Mouse (Mus musculus) liver, embryonic 11.5 days (tissue): ENCODE measurements at regions not wholly inside any gene's neighbourhood (a gene's known extent, or its start where the extent isn't known, plus 50 kb on each side); places are given as distances from the start of the nearest gene placed in this dataset.
A peak's percentile ranks its signal among the peaks of the same experiment; 100 is the strongest.

Experiments
- ATAC-seq: fragments of 200-750 bp; cut with Nextera tagmentation; replicated peaks from 2 replicates; pipeline ENCODE4 v1.8.0; 2017; ENCODE audit warnings: moderate number of reproducible peaks, mild to moderate bottlenecking, moderate TSS enrichment, moderate library complexity; ENCODE audit not compliant: low FRiP score
- DNase-seq: peaks from one replicate; pipeline ENCODE4 v3.0.0-alpha.2; 2017; ENCODE audit warnings: low spot score
- H3K27ac ChIP-seq: fragments of 300-500 bp; sonication (generic); 2 replicates; pipeline ENCODE4 v1.5.1; 2014; ENCODE audit warnings: mild to moderate bottlenecking, low read depth, low read length, control low read depth
- H3K27me3 ChIP-seq: fragments of 300-500 bp; sonication (generic); replicated peaks from 2 replicates; pipeline ENCODE4 v1.6.1; 2014; ENCODE audit warnings: low read length, mixed read lengths; ENCODE audit not compliant: control insufficient read depth, insufficient read depth
- H3K36me3 ChIP-seq: fragments of 300-500 bp; sonication (generic); 2 replicates; pipeline ENCODE4 v1.6.1; 2014; ENCODE audit warnings: mild to moderate bottlenecking, low read length, moderate library complexity, mixed read lengths; ENCODE audit not compliant: control insufficient read depth, insufficient read depth
- H3K4me1 ChIP-seq: fragments of 300-500 bp; sonication (generic); replicated peaks from 2 replicates; pipeline ENCODE4 v1.6.1; 2014; ENCODE audit warnings: low read length, mixed read lengths; ENCODE audit not compliant: control insufficient read depth, insufficient read depth
- H3K4me2 ChIP-seq: fragments of 300-500 bp; sonication (generic); 2 replicates; pipeline ENCODE4 v1.6.1; 2014; ENCODE audit warnings: mild to moderate bottlenecking, control low read depth, moderate library complexity
- H3K4me3 ChIP-seq: fragments of 300-500 bp; sonication (generic); 2 replicates; pipeline ENCODE4 v1.5.1; 2014; ENCODE audit warnings: low read depth, low read length, control low read depth
- H3K9ac ChIP-seq: fragments of 300-500 bp; sonication (generic); 2 replicates; pipeline ENCODE4 v1.6.1; 2014; ENCODE audit warnings: low read depth, low read length, control low read depth
- H3K9me3 ChIP-seq: fragments of 300-500 bp; sonication (generic); 2 replicates; pipeline ENCODE4 v1.6.1; 2016; ENCODE audit warnings: low read length, inconsistent platforms, mixed read lengths; ENCODE audit not compliant: control insufficient read depth
- WGBS: fragments of 180-500 bp; shearing (Covaris S2); extraction: QIAGEN DNeasy Blood & Tissue Kit; methylation state at CpG from one replicate; pipeline ENCODE4 v1.1.7; 2014; 5-methylcytosine and 5-hydroxymethylcytosine counted together

DNA sequence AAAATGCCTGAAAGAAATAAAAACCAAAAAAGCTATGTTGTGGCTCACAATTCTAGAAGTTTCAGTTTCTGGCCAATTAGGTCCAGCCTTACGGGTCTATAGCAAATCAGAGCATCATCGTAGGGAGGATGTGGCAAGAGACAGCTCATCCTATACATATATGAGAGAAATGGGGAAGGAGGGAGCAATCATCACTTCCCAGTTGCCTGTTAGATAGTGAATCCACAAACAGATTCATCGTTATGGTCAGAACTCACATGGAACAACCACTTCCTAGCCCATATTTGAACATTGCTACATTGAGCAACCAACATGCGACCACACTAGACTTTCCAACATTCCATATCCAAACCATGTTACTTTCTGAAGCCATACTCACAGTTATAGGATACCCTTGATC lies 255.9 kb upstream of the Cpeb2 start:
- Histone ChIP-seq H3K9me3 (no peaks in the 10 kb centered on the region), H3K9ac (no peak overlapping the region), H3K36me3 (no peaks in the 10 kb centered on the region), H3K4me3 (no peak overlapping the region), H3K27ac (no peak overlapping the region), H3K27me3 (no peaks in the 10 kb centered on the region), H3K4me1 (no peaks in the 10 kb centered on the region), H3K4me2 (no peak overlapping the region)
- 76% methylated on average over 4 of the region's 4 CpGs for WGBS
- no peak for ATAC-seq
- DNase-seq, result no peak

DNA sequence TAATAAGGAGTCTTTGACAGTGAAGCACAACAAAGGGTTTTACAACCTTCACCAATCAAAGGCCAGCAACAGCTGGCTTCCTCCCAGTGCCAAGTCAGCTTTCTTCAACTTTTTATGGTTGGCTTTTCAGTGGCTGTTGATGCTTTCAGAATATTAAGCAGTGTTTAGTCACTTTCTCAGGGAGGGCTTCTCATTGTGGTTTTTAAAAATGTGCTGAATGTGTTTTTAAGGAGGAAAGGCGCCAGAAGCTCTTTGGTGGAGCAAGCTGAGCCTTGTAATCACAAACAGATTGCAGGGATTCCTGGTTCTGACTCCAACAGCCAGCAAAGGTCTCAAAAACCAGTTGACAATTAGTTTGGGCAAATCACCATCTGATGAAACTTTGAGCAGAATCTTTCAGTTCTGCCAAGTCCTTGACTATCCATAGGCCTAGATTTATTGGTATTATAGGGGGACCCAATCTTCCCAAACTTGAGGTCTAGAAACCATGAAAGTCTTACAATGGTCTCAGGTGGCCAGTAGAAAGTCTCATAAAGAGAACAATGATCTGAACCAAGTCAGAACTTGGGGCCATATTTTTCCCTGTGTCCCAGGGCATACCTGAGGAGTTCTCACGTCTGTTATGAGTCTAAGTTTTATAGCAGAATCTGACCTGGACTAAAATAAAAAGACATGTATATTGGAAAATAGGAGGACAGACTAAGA lies 251.9 kb upstream of the Cpeb2 start:
- Histone ChIP-seq H3K27ac (no peak overlapping the region), H3K4me2 (no peak overlapping the region), H3K9ac (no peak overlapping the region), H3K27me3 (no peaks in the 10 kb centered on the region), H3K9me3 (no peaks in the 10 kb centered on the region), H3K4me1 (no peaks in the 10 kb centered on the region), H3K4me3 (no peak overlapping the region), H3K36me3 (no peaks in the 10 kb centered on the region)
- ATAC-seq, result no peak
- DNase-seq, result no peak
- 78% methylated on average over 2 of the region's 2 CpGs for WGBS

DNA sequence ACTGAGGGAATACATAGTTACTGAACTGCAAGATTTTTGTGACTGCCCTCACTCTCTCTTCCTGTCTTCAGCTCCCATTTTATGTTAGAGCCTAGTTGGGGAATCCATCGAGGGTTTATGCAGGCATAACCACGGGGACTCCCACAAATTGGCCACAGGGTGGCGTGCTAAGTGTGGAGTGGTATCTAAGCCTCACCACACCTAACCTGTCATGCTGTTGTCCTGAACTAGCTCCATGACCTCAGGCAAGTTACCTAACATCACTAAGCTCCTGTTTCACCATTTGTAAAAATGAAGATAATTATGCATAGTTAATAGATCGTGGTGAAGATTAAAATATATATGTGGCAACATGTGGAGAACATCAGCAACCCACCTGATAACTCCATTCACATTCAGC lies 246.8 kb upstream of the Cpeb2 start:
- Histone ChIP-seq H3K36me3 (no peaks in the 10 kb centered on the region), H3K9ac (no peak overlapping the region), H3K9me3 (no peaks in the 10 kb centered on the region), H3K27me3 (no peaks in the 10 kb centered on the region), H3K27ac (no peak overlapping the region), H3K4me2 (no peak overlapping the region), H3K4me3 (no peak overlapping the region), H3K4me1 (no peaks in the 10 kb centered on the region)
- WGBS, result 74% methylated on average over 4 of the region's 4 CpGs
- ATAC-seq (no peak), DNase-seq (no peak)

DNA sequence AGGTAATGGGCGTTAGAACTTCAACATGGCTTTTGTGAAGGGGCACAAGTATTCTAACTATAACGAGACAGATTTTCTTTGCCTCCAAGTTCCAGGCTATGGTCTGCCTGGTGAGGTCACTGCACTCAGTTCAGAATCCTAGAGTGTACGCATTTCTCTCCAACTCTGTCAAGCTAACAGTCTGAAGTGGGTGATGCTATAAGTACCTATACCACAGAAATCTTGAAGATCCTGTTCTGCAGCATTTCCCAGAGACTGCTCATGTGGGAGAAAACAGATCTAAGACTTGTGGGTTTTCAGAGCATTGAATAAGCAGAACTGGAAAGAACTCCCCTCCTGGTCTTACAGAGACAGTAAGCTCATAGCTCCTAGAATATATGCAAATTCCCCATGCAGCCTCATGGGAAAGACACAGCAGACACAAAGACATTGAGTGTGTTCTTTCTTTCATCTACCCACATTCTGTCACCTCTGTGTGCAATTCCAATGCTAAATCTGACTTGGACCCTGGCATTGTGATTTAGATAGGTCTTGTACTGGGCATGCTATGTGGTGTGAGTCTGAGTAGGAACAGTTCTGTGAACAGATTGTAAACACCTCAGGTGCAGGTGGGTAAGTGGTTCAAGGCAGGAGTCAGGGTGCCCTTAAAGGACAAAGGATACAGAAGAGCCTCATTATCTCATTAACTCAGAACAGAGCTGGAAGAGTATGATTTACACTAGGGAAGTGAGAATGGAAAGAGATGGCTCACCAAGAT lies 245.1 kb upstream of the Cpeb2 start:
- no peak overlapping the region for H3K9ac ChIP-seq
- H3K27me3 ChIP-seq, result no peaks in the 10 kb centered on the region
- H3K4me2 ChIP-seq, result no peak overlapping the region
- H3K4me3 ChIP-seq, result no peak overlapping the region
- H3K9me3 ChIP-seq, result no peaks in the 10 kb centered on the region
- no peaks in the 10 kb centered on the region for H3K4me1 ChIP-seq
- 77% methylated on average over 3 of the region's 3 CpGs for WGBS
- H3K27ac ChIP-seq, result no peak overlapping the region
- DNase-seq, result no peak
- ATAC-seq, result no peak
- H3K36me3 ChIP-seq, result no peaks in the 10 kb centered on the region

- WGBS, result 78% methylated on average over 3 of the region's 3 CpGs
- no peak for DNase-seq
Measured at GRCm38 (mm10) chr5:42989287-42989686, 243.7 kb upstream of the Cpeb2 start.

GRCm38 (mm10) chr5:43024006-43024593 lies 208.9 kb upstream of the Cpeb2 start:
- ATAC-seq, result no peak
- H3K27ac ChIP-seq, result no peak overlapping the region
- H3K4me2 ChIP-seq, result no peak overlapping the region
- DNase-seq, result no peak
- H3K9me3 ChIP-seq, result no peaks in the 10 kb centered on the region
- no peaks in the 10 kb centered on the region for H3K36me3 ChIP-seq
- no peaks in the 10 kb centered on the region for H3K27me3 ChIP-seq
- no peak overlapping the region for H3K9ac ChIP-seq
- H3K4me3 ChIP-seq, result no peak overlapping the region
- H3K4me1 ChIP-seq, result no peaks in the 10 kb centered on the region
- 78% methylated on average over 7 of the region's 7 CpGs for WGBS

More at GRCm38 (mm10) chr5:42989287-42989686, 243.7 kb upstream of the Cpeb2 start:
- H3K4me2 ChIP-seq, result no peak overlapping the region
- H3K9me3 ChIP-seq, result no peaks in the 10 kb centered on the region
- no peaks in the 10 kb centered on the region for H3K27me3 ChIP-seq
- no peaks in the 10 kb centered on the region for H3K4me1 ChIP-seq
- no peak overlapping the region for H3K27ac ChIP-seq
- no peak overlapping the region for H3K4me3 ChIP-seq
- no peaks in the 10 kb centered on the region for H3K36me3 ChIP-seq
- ATAC-seq, result no peak
- H3K9ac ChIP-seq, result no peak overlapping the region

GRCm38 (mm10) chr5:43031285-43031684 lies 201.7 kb upstream of the Cpeb2 start:
- DNase-seq (no peak), ATAC-seq (no peak)
- Histone ChIP-seq H3K4me2 (no peak overlapping the region), H3K27me3 (no peaks in the 10 kb centered on the region), H3K9ac (no peak overlapping the region), H3K9me3 (no peaks in the 10 kb centered on the region), H3K36me3 (no peaks in the 10 kb centered on the region), H3K4me1 (no peaks in the 10 kb centered on the region), H3K4me3 (no peak overlapping the region), H3K27ac (no peak overlapping the region)
- 55% methylated on average over 3 of the region's 3 CpGs for WGBS

GRCm38 (mm10) chr5:43031916-43032315 lies 201.1 kb upstream of the Cpeb2 start:
- no peak overlapping the region for H3K4me2 ChIP-seq
- peak overlapping the region; percentile 13; the same call in 1 of the 2 replicates for H3K27ac ChIP-seq
- H3K27me3 ChIP-seq, result no peaks in the 10 kb centered on the region
- no peaks in the 10 kb centered on the region for H3K9me3 ChIP-seq
- no peak overlapping the region for H3K4me3 ChIP-seq
- ATAC-seq (no peak; the same call in 1 of the 2 replicates), DNase-seq (no peak)
- H3K4me1 ChIP-seq, result no peaks in the 10 kb centered on the region
- H3K36me3 ChIP-seq, result no peaks in the 10 kb centered on the region
- 78% methylated on average over 5 of the region's 5 CpGs for WGBS
- H3K9ac ChIP-seq, result no peak overlapping the region
